Mouse (Mus musculus): ENCODE measurements at regions not wholly inside any gene's neighbourhood (a gene's known extent, or its start where the extent isn't known, plus 50 kb on each side); places are given as distances from the start of the nearest gene placed in this dataset.

- Histone ChIP-seq H3K9me3 (ENCODE audit: control insufficient read depth, low read length) (no peaks in the 10 kb centered on the region), H3K27me3 (ENCODE audit: control insufficient read depth, insufficient read depth, low read length) (no peaks in the 10 kb centered on the region), H3K9ac (replicated peaks) (peak overlapping the region; percentile 45; the same call in 1 of the 2 replicates), H3K27ac (no peak overlapping the region), H3K4me1 (replicated peaks; ENCODE audit: control insufficient read depth in 2 of 2, insufficient read depth in 2 of 2, low read length in 1 of 2) (peaks cover 61 to 67% of the 10 kb centered on the region in 2 experiments), H3K36me3 (replicated peaks; ENCODE audit: control insufficient read depth, insufficient read depth, low read depth) (no peaks in the 10 kb centered on the region), H3K4me3 (ENCODE audit: insufficient read depth in 1 of 2, low read depth in 2 of 2, low read length in 2 of 2) (no peak overlapping the region), H3K4me2 (ENCODE audit: low read depth) (no peak overlapping the region)
- WGBS (ENCODE audit: insufficient replicate concordance): 5% methylated on average over 8 of the region's 8 CpGs
- ATAC-seq (ENCODE audit: insufficient read depth) (peak; percentile 75), DNase-seq (ENCODE audit: low read depth in 3 of 3, low spot score in 3 of 3) (peak; percentile 74 to 81 (median 76))
- TF ChIP-seq EP300 (IDR thresholded peaks at IDR 0.05; ENCODE audit: low read depth) (no peak; the same call in 1 of the 2 replicates), CTCF (IDR thresholded peaks at IDR 0.05; ENCODE audit: low read depth) (peak; percentile 99)
Observed at GRCm38 (mm10) chr17:84113608-84114278, 74.0 kb downstream of the Zfp36l2 start.

DNA sequence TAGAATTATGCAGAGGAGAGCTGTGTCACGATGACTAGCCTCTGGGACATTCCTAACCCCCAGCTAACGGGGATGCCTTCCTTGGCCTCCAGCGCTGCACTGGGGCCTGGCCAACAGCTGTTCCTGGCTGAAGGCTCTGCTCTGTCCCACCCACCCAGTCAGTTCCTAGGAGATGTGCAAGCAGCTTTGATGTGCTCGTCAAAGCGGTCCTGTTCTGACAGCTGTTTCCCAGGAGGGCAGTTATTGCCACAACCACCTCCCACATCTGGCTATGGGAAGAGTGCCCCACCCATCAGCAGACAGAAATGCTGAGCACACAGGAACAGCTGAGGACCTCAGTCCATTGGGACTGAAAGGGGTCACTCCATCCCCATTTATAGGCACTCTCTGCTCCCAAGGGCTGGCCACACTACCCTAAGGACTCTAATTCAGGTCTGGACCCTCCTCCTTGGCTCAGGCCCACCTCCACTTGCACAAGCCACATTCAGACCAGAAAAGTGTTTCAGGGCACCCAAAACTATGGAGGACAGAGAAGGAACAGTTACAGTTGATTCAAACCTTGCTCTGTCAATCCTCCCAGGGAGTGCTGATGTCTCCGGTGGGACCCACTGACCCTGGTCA lies 75.2 kb downstream of the Zfp36l2 start:
- H3K27ac ChIP-seq: no peak overlapping the region
- H3K9me3 ChIP-seq (ENCODE audit: control insufficient read depth, low read length): no peaks in the 10 kb centered on the region
- no peak overlapping the region for H3K4me2 ChIP-seq (ENCODE audit: low read depth)
- no peaks in the 10 kb centered on the region for H3K36me3 ChIP-seq (replicated peaks; ENCODE audit: control insufficient read depth, insufficient read depth, low read depth)
- no peak overlapping the region for H3K9ac ChIP-seq (replicated peaks)
- DNase-seq (ENCODE audit: low read depth in 3 of 3, low spot score in 3 of 3) (no peak), ATAC-seq (ENCODE audit: insufficient read depth) (no peak)
- WGBS (ENCODE audit: insufficient replicate concordance): 56% methylated on average over 6 of the region's 6 CpGs
- no peaks in the 10 kb centered on the region for H3K27me3 ChIP-seq (ENCODE audit: control insufficient read depth, insufficient read depth, low read length)
- TF ChIP-seq CTCF (IDR thresholded peaks at IDR 0.05; ENCODE audit: low read depth): no peak
- TF ChIP-seq EP300 (IDR thresholded peaks at IDR 0.05; ENCODE audit: low read depth): no peak
- peaks cover 50 to 58% of the 10 kb centered on the region in 2 experiments for H3K4me1 ChIP-seq (replicated peaks; ENCODE audit: control insufficient read depth in 2 of 2, insufficient read depth in 2 of 2, low read length in 1 of 2)
- no peak overlapping the region for H3K4me3 ChIP-seq (ENCODE audit: insufficient read depth in 1 of 2, low read depth in 2 of 2, low read length in 2 of 2)

GRCm38 (mm10) chr17:84111787-84112370 lies 75.9 kb downstream of the Zfp36l2 start:
- no peak overlapping the region for H3K4me3 ChIP-seq (ENCODE audit: insufficient read depth in 1 of 2, low read depth in 2 of 2, low read length in 2 of 2)
- H3K27me3 ChIP-seq (ENCODE audit: control insufficient read depth, insufficient read depth, low read length): no peaks in the 10 kb centered on the region
- H3K4me1 ChIP-seq (replicated peaks; ENCODE audit: control insufficient read depth in 2 of 2, insufficient read depth in 2 of 2, low read length in 1 of 2): peaks cover 45 to 52% of the 10 kb centered on the region in 2 experiments
- ATAC-seq (ENCODE audit: insufficient read depth) (no peak), DNase-seq (ENCODE audit: low read depth in 3 of 3, low spot score in 3 of 3) (no peak)
- no peak overlapping the region for H3K4me2 ChIP-seq (ENCODE audit: low read depth)
- no peak for TF ChIP-seq CTCF (IDR thresholded peaks at IDR 0.05; ENCODE audit: low read depth)
- TF ChIP-seq EP300 (IDR thresholded peaks at IDR 0.05; ENCODE audit: low read depth): no peak
- H3K27ac ChIP-seq: no peak overlapping the region
- WGBS (ENCODE audit: insufficient replicate concordance): 80% methylated on average over 10 of the region's 10 CpGs
- H3K36me3 ChIP-seq (replicated peaks; ENCODE audit: control insufficient read depth, insufficient read depth, low read depth): no peaks in the 10 kb centered on the region
- no peaks in the 10 kb centered on the region for H3K9me3 ChIP-seq (ENCODE audit: control insufficient read depth, low read length)
- H3K9ac ChIP-seq (replicated peaks): no peak overlapping the region

DNA sequence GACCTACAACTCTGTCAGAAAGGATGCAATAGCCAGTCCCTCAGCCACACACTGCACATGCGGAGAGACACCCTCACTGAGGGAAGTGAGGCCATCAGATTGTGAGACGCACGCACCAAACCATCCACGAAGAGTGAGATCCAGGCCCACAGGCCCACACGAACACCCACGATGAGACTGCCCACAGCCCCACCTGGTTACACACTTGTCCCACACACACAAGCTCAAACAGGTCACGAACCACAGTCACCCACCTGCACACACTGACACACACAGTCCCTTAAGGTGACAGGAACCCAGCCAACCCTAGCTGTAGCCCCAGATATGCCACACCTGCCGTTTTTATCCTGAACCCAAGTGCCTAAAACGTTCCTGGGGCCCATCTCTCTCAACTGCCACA lies 76.8 kb downstream of the Zfp36l2 start:
- H3K27me3 ChIP-seq (ENCODE audit: control insufficient read depth, insufficient read depth, low read length): no peaks in the 10 kb centered on the region
- TF ChIP-seq EP300 (IDR thresholded peaks at IDR 0.05; ENCODE audit: low read depth): no peak
- no peak for TF ChIP-seq CTCF (IDR thresholded peaks at IDR 0.05; ENCODE audit: low read depth)
- H3K36me3 ChIP-seq (replicated peaks; ENCODE audit: control insufficient read depth, insufficient read depth, low read depth): no peaks in the 10 kb centered on the region
- H3K9ac ChIP-seq (replicated peaks): no peak overlapping the region
- no peak overlapping the region for H3K27ac ChIP-seq
- 63% methylated on average over 9 of the region's 9 CpGs for WGBS (ENCODE audit: insufficient replicate concordance)
- H3K4me1 ChIP-seq (replicated peaks; ENCODE audit: control insufficient read depth in 2 of 2, insufficient read depth in 2 of 2, low read length in 1 of 2): peaks cover 37 to 42% of the 10 kb centered on the region in 2 experiments
- no peak overlapping the region for H3K4me2 ChIP-seq (ENCODE audit: low read depth)
- DNase-seq (ENCODE audit: low read depth in 3 of 3, low spot score in 3 of 3) (no peak), ATAC-seq (ENCODE audit: insufficient read depth) (no peak)
- no peaks in the 10 kb centered on the region for H3K9me3 ChIP-seq (ENCODE audit: control insufficient read depth, low read length)
- H3K4me3 ChIP-seq (ENCODE audit: insufficient read depth in 1 of 2, low read depth in 2 of 2, low read length in 2 of 2): no peak overlapping the region

DNA sequence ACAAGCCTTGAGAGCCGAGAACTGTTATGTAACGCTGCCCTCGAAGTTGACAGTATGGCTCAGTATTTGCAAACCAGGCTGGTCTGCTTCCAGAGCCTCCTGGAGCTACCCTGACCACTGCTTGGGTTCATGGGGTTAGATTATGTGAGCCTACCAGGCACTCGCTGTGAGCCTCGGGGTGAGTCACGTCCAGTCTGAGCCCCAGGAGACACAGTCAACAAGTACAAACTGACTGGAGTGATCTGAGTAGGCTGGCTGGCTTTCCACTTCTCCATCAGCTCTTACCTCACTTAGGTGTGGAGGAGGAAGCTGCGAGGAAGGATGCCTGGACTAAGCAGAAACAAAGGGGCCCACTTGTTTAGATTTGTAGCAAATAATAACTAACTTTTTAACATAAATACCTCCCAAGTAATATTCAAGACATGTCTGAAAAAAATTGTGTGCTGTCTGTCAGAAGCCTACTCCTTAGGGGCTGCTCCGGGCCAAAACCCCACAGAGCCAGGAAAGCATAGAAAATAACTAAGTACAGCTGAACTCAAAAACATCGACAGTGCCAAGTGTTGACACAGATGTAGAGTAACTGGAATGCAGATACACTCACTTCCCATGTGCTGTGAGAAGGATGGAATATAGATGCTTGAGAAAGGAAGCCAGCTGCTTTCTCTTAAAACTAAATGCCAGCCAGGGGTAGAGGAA lies 77.6 kb downstream of the Zfp36l2 start:
- ATAC-seq (ENCODE audit: insufficient read depth) (no peak), DNase-seq (ENCODE audit: low read depth in 3 of 3, low spot score in 3 of 3) (no peak)
- Histone ChIP-seq H3K4me2 (ENCODE audit: low read depth) (no peak overlapping the region), H3K4me1 (replicated peaks; ENCODE audit: control insufficient read depth in 2 of 2, insufficient read depth in 2 of 2, low read length in 1 of 2) (peaks cover 31 to 39% of the 10 kb centered on the region in 2 experiments), H3K9me3 (ENCODE audit: control insufficient read depth, low read length) (no peaks in the 10 kb centered on the region), H3K27ac (no peak overlapping the region), H3K4me3 (ENCODE audit: insufficient read depth in 1 of 2, low read depth in 2 of 2, low read length in 2 of 2) (no peak overlapping the region), H3K36me3 (replicated peaks; ENCODE audit: control insufficient read depth, insufficient read depth, low read depth) (no peaks in the 10 kb centered on the region), H3K27me3 (ENCODE audit: control insufficient read depth, insufficient read depth, low read length) (no peaks in the 10 kb centered on the region), H3K9ac (replicated peaks) (no peak overlapping the region)
- 69% methylated on average over 9 of the region's 9 CpGs for WGBS (ENCODE audit: insufficient replicate concordance)
- no peak for TF ChIP-seq CTCF (IDR thresholded peaks at IDR 0.05; ENCODE audit: low read depth)
- no peak for TF ChIP-seq EP300 (IDR thresholded peaks at IDR 0.05; ENCODE audit: low read depth)

All from liver, embryonic 14.5 days (tissue).